Mouse (Mus musculus): ENCODE measurements at regions not wholly inside any gene's neighbourhood (a gene's known extent, or its start where the extent isn't known, plus 50 kb on each side); places are given as distances from the start of the nearest gene placed in this dataset.

DNA sequence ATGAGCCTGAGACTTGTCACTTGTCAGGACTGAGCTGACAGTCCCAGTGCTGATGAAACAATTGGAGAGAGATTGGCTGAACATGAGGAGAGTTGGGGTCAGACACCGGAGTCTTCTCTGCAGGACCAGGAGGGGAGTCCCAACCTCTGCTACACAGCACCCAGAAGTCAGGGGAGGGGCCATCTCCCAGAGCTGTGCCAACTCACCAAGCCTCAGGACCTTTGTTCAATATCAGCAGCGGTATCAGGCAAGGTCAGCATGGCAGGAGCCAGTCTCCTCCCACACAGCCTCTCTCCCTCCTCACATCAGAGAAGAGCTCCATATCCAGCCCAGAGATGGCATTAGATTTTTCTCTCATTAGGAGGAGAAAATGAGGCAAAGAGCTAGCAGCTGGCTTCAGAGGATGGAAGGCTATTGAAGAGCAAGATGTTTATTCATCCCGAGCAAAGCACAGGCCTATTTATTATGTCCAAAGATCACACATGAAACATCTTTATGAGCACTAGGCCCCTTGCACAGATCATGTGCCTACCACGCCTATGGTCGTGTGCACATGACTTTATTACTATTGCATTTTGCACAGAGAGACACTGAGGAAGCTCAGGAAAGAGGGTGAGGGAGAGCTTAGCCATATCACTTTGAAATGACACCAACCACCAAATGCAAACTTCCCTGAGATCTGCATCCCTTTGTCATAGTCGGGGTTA is 532.9 kb downstream of the Tshz3 start:
- no peak for DNase-seq (ENCODE audit: extremely low spot score)

DNA sequence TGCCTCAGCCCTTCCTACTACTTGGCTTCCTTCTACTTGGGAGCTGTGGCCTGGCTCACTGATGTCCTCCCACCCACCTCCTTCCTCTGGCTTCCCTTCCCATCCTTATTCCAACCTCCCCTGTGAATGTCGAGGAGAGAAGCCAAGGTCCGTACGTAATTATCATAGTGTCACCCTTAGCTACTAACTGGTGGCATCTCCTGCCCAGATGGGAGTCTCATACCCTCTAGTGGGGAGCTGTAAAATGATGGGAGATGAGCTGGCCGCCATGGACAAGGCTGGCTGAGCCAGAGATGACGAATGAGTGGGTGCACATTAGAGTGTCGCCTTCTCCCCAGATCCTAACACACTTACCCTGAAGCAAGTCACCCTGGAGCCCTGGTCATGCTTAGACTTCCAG is 532.6 kb downstream of the Zfp536 start:
- DNase-seq (ENCODE audit: extremely low spot score) = no peak

DNA sequence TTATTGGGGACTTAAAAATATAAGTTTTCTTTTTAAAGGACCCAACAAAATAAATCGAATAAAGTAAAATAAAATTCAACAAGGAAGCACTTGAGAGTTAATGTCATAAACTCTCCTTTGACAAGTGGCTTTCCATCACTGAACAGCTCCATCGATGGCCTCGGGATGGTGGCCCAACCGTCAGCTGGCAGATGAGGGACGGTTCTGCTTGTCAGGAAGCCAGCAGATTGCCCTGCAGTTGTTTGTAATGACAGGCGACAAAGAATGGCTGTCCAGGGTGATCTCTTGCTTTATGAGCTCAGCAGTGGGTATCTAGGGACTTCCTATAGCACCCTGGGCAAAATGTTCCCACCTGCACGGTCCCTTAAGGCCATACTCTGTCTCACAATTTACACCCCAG is 531.7 kb downstream of the Zfp536 start:
- DNase-seq (ENCODE audit: extremely low spot score) = no peak

DNA sequence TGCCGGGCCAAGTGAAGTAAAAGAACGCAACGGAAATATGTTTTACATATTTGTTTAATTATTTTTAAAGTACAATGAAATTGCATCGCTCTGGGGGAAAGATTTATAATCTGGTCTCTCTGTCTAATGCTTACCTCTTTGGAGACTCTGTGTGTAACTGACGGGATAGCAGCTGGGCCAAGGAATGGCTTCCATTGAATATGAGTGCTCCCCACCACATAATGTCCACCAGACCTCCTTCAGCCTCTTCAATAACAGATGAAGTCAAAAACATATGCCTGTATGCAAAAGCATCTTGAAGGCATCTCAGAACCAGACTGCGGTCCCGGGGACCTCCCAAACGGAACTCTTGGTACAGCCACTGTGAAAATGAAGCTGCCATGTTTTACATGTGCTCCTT is 531.0 kb downstream of the Zfp536 start:
- DNase-seq (ENCODE audit: extremely low spot score) = no peak

DNA sequence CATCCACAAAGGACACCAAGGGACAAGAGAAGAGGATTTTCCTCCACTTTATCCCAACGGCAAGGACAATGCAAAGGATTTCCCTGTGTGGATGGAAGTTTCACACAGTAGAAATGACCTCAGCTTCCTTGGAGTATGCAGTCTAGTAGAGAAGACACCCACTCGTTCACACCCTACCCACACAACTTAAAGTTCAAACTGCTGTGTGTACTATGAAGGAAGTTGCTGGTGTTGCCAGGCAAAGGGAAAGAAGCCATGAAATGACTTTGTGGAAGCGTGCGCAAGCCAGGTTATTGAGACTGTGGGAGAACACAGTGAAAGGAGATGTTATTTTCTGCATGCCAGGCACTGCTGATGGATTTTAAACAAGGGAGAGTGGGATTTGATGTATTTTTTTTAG is 527.3 kb downstream of the Zfp536 start:
- no peak for DNase-seq (ENCODE audit: extremely low spot score)

DNA sequence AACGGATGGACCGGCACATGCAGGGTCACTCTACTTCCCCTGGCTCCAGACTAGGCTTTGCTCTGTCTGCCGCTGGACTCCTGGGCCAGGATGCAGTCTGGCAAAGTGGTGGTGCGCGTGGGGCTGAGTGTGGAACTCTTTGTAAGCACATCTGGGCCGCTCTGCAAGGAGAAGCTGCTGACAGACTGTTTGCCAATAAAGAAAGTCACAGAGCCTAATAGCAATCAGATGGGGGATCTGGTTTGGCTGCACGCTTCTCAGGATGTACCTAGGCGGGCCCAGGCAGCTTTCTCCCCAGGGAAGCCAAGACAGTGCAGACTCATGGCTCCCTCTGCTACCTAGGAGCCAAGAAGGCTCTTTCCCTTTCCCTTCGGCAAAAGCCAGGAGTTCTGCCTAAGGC is 519.0 kb downstream of the Zfp536 start:
- peak; percentile 27 for DNase-seq (ENCODE audit: extremely low spot score)

DNA sequence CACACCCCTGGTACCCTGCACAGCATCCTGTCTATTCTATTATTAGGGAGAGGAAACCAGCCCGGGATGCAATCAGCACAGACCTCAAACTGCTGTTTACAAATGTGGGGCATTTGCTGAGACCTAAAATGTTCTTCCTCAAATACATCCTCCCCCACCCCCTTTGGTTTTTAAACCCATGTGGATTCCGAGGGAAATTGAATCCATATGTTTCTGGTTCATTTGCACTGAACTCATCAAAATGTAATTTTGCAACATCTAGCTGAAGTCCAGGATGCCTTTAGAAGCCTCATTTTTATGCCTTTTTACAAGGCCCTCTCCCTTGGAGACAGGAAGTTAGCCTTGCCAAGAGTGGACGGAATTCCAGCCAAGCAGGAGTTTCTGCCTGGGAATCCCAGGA is 517.6 kb downstream of the Zfp536 start:
- DNase-seq (ENCODE audit: extremely low spot score) = no peak

DNA sequence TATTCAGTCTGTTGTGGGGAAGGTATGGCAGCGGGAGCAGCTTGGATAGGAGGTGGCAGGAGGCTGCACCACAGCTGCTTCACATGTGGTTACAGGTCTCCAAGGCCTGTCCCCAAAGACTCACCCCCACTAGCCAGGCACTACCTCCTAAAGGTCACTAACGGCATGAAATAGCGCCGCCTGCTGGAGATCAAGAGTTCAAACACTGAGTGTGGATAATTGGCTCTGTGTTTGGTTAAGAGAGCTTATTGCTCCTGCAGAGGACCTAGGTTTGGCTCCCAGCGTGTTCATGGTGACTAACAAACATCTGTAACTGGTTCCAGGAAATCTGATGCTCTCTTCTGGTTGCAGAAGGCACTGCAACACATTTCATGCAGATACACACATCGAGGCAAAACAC is 514.1 kb downstream of the Zfp536 start:
- DNase-seq (ENCODE audit: extremely low spot score) = no peak

DNA sequence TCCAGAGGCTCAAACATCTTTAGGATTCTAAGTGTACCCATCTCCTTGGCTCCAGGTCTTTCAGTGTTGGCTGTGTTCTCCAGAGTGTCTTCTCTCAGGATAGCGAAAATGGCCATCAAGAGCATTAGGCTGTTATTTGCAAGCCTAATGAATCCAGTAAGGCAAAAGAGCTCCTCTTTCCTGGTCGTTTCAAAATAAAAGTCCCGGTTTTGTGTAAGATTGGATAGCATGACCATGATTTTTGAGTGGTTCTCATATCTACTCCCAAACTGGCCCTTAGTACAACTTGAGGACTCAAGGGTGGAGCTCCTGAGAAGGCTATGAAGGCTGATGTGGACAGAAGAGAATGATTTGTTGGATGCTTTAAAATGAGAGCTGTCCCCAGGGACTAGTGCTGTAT is 510.6 kb downstream of the Zfp536 start:
- no peak for DNase-seq (ENCODE audit: extremely low spot score)

DNA sequence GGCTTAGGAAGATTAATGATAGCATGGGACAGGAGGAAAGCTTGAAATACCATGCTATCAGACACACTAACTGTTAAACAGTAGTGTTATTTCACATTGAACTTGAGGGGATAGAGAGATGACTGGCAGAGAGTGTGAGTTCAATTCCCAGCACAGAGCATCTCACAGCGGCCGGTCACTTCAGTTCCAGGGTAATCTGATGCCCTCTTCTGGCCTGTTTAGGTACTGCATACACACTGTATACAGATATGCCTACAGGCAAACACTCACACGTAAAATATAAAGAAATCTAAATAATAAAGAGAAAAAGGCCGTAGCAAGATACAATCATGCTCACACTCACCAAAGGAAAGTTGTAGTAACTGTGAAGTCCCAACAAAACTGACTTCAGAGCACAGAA is 506.0 kb downstream of the Zfp536 start:
- DNase-seq (ENCODE audit: extremely low spot score) = no peak

DNA sequence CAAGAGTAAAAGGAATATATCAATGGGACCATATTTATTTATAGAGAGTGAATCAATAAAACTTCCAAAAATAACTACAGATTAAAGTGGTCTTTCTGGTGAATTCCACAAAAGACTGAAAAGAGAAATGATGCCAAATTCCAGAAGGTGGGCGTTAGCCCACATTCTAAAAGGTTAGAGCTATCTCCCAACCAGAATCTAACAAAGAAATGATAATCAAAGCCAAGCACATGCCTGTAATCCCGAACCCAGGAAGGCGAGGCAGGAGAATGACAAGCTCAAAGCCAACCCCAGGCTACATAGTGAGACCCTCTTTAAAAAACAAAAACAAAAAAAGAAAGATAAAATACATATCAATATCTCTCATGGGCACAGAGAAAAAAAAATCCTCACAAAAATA is 502.6 kb downstream of the Zfp536 start:
- no peak for DNase-seq (ENCODE audit: extremely low spot score)

DNA sequence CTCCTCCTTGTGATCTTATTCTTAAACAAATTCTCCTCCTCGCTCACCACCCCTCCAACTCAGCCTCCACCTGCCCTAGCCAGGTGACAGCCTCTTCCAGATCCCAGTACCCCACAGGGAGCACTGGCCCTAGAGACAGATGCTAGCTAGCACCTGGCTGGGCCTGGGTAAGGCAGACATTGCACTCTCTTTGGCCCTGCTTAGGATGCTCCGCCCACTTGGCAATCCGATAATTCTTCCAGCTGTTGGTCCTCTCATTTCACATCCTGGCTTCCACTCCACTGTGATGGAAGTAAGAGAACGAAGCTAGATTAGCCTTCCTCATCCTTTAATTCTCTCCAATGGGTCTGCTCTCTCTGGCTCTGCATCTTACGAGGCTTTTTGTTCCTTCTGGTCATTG is 483.4 kb downstream of the Zfp536 start:
- no peak for DNase-seq (ENCODE audit: extremely low spot score)

DNA sequence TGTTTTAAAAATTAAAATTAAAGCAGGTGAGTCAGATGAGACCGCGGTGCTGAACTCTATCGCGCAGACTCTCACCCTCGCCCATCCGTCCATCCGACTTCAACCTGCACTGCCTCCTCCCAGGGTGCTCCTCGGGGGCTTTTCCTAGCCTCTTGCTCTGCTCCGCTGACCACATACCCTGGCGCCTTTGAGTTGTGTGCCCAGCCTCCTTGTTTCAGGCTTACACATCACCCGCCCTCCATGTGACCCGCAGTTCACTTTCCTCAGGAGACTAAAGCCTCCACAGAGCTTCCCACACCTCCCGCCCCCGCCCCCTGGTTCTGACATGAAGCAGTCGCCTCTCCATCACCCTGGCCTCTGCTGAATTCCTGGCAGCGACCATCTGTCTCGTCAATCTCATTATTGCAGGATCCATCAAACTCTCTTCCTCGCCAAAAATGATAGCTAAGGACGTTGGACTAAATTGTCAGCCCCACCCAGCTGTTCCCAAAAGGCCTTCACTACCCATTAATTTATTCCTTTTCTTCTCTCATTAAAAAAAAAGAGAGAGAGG is 482.9 kb downstream of the Zfp536 start:
- DNase-seq (ENCODE audit: extremely low spot score) = peak; percentile 19

DNA sequence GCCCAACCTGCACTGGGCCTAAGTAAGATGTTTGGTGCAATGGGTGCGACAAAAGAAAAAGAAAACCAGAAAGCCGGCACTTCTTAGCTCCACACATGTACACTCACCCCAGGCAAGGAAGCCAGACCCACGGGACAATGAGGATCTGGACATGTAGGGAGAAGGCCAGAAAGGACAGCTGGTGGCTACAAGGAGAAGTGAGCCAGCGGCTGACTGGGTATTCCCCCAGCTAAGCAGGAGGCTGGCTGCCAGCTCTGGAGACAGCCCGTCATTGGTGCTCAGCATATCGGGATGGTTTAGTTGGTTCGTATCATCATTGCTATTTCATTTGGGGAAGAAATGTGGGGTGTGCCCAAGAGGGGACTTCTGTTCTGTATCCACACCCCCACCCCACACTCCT is 481.7 kb downstream of the Zfp536 start:
- no peak for DNase-seq (ENCODE audit: extremely low spot score)

DNA sequence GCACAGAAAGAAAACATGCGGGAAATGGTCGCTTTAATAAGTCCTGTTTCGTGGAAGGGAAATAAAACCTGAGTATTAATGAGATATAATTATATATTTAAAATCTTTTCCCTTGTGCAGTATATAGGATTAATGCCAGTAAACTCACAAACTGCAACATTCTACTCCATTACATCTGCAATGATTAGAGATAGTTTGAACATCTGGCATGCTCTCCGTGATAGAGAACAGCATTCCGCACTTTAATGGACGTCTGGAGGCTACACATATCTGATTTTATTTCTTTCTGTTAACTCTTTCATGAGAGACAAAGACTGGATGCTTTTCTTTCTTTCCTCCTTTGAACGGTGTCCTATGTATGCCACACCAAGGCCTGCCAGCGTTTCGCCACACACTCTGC is 480.9 kb downstream of the Zfp536 start:
- no peak for DNase-seq (ENCODE audit: extremely low spot score)

DNA sequence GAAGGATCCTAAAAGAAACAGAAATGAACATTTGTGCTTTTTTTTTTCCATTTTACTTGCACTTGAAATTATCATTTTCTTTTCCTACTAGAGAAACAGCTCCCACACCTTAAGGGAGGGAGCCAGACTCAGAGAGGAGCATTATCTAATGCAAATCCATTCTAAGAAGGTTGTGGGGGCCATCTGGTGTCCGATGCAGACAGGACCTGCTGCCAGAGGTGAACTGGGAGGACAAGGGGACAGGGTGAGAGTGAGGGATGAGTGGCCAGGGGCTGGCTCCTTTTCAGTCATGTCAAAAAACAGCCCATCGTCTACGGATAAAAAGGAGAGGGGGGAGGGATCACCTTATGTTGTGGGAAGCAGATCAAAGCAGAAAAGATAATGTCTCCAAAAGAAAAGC is 474.6 kb downstream of the Zfp536 start:
- no peak for DNase-seq (ENCODE audit: extremely low spot score)

DNA sequence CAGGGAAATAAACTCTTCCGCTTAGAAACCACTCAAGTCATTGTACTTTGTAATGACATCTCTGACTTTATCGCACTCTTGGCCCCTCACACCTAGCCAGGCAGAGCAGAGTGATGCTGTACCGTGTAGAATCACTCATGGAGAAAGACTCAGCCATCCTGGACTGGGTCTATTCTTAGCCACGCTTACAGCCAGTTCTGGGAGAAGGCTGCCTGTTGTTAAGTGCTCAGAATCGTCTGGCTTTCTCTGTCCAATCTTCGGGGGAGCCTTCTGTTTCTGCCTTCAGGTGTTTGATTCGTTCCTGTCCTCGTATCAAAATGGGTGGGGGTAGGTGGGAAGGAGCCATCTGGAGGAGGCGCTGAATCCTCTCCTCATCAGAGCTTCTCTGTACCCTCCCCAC is 468.0 kb downstream of the Zfp536 start:
- DNase-seq (ENCODE audit: extremely low spot score) = no peak

DNA sequence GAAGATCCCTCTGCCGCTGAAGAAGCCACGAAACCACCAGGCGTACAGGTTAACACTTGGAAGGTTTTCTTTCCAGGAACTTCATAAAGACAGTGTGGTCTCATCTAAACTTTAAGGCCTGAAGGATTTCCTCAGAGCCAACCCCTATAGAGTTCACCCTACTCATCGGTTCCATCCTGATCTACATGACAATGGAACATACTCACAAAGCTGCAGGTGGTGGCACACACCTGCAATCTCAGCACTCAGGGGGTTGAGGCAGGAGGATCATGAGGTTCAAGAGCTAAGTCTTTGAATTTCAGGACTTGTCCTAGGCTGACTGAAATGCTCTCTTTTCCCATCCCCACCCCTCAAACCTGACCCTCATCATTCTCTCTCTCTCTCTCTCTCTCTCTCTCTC is 466.2 kb downstream of the Zfp536 start:
- DNase-seq (ENCODE audit: extremely low spot score) = no peak

DNA sequence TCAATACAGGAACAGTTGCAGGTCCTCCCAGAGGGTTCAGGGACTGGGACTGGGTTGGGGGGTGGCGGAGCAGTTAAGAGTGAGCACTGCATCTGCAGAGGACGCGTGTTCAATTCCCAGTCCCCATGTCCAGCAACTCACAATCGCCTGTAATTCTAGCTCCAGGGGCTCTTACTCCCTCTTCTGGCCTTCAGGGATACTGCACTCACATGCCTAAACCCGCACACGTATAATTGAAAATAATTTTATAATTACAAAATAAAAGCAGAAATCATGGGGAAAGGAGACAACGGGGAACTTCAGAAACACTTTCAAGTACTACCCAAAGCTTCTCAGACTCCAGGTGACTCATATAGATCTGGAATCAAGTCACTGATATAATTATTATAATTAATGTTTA is 448.8 kb downstream of the Zfp536 start:
- DNase-seq (ENCODE audit: extremely low spot score) = no peak

DNA sequence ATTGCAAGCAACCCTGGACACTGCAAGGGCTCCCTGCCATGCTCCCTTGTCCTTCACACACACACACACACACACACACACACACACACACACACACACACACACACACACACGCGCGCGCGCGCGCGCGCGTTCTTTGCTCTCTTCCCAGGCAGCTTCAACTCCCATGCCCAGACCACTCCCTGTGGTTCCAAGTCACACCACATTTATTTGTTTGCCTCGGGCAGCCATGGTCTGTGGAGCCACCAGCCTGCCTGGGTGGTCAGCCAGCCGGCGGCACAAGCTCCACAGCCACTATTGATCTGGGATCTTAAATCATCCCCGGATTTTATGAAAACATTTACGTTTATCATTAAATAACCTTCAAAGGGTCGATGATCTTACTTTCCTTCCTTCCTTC is 440.0 kb downstream of the Zfp536 start:
- DNase-seq (ENCODE audit: extremely low spot score) = no peak

DNA sequence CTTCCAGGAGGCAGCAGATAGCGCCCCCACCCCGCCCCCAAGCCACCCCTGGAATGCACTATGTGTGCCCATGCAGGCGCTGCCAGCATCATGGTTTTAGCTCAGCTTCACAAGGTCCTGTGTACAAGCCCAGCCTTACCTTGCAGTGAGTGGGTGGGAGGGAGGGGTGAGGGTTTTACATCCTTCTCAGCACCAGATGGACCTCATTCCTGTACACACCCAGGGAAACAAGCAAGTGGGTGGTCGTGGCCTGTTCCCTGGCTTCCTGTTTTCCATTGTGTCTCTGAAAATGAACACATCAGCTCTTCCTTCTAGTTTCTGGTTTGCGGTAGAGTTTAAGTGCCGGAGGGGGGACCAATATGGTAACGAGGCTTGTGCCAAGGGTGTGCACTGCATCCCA is 438.2 kb downstream of the Zfp536 start:
- DNase-seq (ENCODE audit: extremely low spot score) = no peak

DNA sequence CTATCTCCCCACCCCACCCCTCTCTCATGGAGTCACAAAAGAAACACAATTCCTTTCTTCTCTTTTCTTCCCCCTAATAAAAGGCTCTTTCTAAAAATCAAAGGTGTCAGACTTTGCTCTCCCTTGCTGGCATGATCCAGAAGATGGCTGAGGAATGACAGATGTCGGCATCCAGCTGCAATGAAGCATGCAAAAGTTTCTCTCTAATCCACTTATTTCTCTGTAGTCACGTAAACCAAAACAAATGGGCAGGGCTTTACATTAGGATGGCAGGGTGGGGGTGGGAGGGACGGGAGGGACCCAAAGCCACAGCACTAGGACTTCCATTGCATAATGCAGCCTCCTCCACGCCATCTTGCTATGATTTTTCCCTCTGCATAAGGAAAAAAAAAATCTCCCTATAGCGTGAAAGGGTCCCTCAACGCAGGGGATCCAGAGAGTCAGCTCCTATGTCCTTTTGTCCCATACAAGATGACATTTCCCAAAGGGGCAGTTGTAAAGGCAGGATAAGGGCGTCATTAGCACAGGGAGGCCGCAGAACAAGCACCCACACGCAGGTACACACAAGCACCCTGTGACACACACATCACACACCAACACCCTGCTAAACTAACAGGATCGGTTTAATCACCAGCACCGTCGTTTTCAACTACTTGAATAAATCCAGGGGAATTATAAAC is 437.1 kb downstream of the Zfp536 start:
- DNase-seq (ENCODE audit: extremely low spot score) = no peak

DNA sequence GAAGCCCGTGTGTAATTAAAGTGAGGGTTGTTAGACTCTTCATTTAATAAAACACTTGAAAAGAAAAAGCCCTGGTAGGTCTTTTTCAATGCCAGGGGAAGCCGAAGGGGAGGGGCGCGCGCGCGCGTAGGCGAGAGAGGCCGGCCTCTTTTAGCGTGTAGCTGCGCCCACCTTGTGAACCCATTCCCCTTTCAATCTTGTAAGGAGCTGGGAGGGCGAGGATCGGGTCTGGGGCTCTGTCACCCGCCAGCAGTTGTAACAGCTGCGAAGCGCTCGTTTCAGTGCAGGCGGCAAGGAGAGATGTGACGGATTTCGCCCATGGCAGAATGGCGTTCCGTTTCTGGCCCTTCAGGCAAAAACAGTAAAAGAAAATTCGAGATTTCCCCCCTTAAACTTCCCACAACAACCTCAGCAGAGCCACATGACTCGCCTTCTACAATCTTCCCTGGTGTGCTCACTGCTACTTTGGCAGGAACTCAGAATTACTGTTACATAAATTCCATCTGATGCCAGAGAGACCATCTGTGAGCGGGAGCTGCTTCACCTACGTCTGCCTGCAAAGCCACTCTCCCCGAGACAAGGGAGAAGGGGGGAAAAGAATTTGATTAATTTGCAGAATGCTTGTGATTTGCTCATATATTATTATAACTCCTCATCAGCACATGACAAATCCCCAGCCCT is 436.4 kb downstream of the Zfp536 start:
- peak; percentile 44 for DNase-seq (ENCODE audit: extremely low spot score)

Measured in embryo, embryonic 9.5 days (tissue).